Mouse (Mus musculus) frontal cortex, adult (tissue): ENCODE measurements around the gene Rufy3.

Source experiments
- ATAC-seq: cut with Nextera tagmentation; 2 replicates; pipeline ENCODE4 v1.9.2; 2017; ENCODE audit warnings: mild to moderate bottlenecking, moderate library complexity, mixed read lengths; ENCODE audit not compliant: low TSS enrichment

Rufy3 gene

DNA sequence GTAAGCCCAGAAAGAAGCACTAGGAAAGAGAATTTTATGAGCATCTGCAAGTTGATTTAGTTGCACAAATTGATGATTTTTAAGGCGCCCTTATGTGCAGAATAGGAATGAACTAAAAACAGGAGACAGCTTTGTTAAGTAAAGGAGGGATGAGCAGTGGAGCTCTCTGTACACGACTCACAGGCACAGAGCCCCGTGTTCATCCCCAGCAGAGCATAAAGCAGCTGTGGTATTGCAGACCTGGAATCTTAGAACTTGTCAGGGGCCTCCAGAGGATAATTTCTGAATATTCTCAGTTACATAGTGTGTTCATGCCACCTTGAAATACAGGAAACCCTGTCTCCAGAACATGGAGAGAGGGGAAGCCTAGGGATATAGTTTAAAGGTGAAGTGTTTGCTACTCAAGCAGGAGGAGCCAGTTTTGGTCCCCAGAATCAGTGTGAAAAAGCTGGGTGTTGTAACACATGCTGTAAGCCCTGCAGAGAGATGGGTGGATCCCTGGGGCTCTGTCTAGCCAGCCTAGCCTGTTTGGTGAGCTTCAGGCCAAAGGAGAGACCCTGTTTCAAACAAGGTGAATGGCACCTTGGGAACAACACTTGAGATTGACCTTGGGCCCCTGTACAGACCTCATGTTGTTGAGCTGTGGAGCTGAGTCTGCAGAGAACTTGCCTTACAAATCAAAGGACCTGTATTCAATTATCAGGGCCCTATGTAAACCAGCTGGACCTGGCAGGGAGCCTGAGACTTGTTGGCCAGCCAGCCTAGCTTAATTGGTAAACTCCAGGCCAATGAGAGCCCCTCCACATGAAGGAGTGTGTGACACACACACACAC lies 10.9 kb downstream of the Rufy3 start:
- peak; percentile 58 for ATAC-seq

DNA sequence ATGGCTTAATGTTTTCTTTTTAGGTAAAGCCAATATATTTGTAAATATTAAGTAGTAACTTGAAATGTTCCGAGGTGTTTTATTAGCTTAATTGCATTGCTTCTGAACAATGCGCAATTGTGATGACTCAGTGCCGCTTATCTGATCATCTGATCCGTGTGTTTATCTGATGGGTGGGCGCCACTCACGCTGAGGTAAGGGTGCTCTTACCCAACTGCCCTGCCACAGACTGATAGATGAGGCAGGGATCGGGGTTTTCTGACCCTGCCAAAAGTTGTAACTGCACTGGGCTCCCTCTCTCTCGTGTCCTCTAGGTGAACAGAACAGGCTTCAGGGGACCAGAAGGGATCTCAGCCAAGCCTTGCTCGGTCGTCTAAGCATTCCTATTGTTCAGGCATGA lies 15.8 kb downstream of the Rufy3 start:
- ATAC-seq, result no peak

DNA sequence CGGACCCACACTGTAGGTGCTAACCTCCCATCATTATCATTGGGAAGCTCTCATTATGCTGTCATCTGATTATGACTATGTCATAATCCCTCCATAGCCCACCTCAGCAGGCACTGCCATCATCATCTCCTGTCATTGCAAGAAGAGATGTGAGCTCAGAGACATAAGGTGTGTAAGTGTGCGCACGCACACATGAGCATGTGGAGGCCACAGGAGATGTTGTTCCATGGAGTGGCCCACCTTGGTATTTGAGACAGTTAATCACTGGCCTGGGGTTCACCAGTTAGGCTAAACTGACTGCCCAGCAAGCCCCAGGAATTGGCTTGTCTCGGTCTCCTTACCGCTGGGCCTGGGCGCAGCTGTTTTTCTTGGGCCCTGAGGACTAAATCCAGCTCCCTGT lies 16.5 kb downstream of the Rufy3 start:
- ATAC-seq, result no peak

DNA sequence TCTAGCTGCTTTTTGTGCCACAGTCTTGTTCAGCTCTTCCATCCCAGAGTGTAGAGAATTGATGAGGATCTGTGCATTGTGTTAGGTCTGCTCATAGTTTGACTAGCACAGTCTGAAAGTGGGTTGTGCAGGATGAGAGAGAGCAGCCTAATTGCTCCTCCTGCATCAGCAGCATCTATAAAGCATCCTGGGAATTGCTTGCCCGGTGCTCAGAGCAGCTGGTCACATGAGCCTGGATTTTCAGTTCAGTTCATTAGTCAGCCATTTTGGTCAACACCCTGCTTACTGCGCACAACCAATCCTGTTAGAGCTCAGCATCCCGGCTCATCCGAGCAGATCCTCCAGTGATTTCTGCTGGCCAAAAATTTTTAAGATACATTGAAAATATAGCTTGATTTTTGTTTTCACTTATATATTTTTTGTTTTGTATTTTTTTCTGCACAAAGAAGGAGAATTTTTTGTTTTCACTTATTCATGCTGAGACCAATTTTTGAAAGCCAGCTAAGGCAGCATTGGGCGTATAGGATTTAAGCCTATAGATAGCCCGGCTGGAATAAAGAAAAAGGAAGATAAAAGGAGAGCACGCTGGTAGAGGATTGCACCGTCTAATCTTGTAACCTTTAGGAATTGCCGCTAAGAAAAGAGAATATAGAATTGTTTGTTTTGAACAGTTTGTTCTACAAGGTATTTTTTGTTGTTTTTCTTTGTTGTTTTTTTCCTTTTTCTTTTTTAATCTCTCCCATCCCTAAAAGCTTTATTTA lies 18.6 kb downstream of the Rufy3 start:
- ATAC-seq, result peak; percentile 91

DNA sequence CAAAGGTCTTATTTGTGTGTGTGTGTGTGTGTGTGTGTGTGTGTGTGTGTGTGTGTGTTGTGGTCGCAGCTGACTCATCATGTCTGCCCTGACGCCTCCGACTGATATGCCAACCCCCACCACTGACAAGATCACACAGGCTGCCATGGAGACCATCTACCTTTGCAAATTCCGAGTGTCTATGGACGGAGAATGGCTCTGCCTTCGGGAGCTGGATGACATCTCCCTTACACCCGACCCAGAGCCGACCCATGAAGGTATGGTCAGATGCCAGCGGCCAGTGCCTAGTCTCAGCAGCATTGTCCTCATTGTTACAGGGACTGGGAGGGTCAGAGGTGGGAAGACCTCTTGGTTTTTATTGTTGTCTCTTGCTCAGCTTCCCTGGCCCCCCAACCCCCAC lies 19.2 kb downstream of the Rufy3 start:
- no peak for ATAC-seq

DNA sequence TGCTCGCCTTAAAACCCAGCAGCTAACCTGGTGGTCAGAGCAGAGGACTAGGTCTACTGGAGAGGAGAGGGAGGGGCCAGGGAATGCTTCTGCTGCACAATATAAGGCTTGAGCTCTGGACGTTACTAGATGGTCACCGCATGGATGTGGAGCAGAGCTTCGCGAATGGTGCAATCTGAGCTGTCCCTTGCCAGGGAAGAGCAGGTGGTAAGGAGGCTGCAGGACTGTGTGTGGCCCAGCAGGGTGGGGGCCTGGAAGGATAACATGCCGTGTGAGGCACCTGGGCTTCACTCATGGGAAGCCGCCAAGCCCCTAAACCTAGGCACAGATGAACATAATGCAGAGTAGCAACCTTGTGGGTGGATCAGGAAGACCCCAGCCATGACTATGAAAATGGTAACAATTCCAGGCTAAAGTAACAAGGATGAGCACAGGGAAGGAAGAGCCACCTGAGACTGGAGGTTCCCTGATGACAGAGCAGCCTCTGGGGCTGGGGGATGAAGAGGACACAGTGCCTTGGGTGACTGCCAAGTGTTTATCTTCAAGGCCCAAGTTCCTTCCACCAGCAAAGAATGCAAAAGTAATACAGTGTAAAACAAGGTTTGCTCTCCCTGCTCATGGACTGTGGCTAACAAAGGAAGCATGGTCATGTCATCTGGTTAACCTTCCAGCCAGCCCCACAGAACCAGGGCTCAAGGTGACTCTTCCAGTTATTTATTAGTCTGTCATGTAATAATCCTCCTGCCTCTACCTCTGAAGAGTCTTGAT lies 21.8 kb downstream of the Rufy3 start:
- ATAC-seq, result peak; percentile 29

DNA sequence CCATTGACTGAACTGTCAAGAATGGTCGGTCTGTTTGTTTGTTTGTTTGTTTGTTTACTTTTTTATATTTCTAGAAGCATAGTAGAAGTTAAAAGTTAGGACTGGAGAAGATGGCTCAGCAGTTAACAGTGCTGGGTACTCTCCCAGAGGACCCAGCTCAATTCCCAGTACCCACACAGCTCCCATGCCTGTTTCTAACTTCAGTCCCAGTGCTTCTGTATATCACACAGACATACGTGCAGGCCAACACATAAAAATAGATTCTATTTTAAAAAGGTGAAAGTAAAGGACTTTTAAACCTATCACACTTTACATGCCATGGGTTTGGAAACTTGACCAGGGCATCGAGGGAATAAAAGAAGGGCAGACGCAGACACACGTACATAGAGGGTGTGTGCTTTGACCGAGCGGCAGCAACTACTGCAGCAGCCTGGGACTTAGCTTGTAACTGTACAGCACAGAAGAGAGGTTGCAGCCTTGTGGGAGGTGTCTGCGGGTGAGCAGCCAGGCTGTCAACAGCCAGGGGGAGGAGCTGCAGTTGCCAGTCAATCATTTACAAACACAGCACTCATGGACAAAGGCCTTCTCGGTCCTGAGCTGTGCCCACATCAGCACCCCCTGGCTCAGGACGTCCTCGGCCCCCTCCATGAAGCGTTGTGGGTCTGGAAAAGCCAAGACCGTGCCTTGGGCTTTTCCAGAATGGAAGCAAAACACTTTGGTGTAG lies 22.5 kb downstream of the Rufy3 start:
- ATAC-seq, result peak; percentile 38

DNA sequence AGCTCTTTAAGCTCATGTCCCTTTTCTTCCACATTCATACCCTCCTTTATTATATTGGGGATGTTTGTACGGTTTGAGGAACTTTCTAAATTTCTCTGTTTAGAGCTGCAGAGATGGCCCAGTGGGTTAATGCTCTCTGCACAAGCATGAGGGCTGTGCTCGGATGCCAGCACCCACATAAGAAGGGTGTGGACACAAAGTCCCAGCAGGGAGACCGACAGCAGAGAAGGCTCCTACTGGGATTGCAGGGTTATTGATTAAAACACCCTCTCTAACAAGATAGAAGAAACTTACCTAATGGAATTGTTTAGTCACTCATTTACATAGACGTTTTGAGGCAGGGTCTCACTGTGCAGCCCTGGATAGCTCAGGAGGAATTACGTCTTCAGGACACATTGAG lies 23.6 kb downstream of the Rufy3 start:
- no peak for ATAC-seq

DNA sequence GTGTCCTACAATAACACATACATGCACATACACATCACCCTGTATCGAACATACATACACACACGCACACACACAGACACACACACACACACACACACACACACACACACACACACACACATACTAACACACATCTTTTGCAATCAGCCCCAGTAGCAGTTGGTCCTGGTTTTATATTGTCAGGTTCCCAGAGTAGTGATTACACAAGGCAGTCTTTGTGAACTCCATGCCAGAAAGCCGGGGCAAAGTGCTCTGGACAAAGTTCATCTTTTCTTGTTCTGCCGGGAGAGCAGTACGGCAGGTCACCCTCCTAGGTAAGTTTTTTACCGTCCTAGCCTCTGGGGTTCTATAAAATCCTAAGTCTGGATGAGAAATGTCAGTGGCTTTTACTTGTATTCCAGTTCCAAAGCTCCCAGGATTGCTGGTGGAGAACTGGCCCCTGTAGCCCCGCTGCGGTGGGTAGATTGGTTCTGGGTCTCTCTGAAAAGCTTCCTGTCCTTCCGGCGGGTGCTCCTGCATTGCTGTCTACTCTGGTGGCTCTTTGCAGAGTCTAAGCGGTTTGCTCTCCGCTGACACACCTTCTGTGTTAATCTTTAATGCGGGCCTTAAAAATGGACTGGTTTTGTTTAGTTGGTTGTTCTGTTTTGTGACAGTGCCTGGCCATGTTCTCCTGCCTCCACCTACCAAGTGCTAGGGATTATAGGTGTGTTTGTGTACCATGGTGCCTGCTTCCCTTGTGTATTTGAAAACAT lies 28.8 kb downstream of the Rufy3 start:
- ATAC-seq, result no peak

DNA sequence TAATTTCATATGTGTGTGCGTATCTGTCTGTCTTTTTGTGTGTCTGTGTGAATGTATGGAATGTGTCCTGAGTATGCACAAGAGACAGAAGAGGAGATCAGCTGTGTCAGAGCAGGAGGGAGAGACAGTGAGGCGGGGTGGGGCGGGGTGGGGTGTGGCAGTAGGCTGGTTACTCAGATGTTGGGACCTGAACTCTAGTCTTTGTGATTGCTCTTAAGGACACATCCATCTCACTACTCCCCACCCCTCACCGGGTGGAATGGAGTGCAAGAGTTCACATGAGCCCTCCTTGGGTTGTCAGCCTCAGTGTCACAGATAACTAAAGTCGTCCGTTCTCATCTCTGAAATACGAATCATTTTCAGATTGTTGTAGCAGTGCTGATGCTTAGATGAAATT lies 29.3 kb downstream of the Rufy3 start:
- no peak for ATAC-seq

DNA sequence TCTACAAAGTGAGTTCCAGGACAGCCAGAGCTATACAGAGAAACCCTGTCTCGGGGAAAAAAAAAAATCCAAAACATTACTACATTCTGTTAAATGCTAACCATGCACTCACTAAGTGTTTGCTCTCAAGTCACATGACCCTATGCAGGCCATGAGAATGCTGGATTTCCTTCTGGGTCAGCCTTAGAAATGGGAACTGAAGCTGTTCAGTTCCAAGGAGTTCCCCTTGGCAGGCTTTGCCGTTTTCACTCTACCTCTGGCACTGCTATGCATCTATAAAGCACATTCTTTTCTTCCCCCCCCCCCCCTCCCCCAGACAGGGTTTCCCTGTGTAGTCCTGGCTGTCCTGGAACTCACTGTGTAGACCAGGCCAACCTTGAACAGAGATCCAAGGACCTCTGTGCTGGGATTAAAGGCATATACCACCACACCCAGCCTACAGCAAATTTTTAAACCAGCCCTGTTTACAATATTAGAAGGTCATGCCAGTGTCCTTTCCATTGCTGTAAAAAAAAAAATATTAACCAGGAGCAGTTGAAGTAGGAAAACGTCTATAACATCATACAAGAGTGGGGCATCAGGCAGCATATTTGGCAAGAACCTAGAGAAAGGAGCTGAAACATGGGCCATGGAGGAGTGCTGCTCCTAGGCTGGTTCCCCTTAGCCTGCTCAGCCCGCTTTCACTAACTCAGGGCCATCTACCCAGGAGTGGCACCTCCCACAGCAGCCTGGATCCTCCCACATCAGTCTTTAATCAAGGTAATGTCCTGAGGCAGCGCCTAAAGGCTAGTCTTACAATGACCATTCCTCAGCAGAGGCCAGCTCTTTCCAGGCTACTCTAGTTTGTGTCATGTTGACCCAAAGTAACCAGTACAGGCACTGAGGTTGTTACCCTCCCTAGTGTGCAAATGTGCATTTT lies 31.0 kb downstream of the Rufy3 start:
- no peak for ATAC-seq

DNA sequence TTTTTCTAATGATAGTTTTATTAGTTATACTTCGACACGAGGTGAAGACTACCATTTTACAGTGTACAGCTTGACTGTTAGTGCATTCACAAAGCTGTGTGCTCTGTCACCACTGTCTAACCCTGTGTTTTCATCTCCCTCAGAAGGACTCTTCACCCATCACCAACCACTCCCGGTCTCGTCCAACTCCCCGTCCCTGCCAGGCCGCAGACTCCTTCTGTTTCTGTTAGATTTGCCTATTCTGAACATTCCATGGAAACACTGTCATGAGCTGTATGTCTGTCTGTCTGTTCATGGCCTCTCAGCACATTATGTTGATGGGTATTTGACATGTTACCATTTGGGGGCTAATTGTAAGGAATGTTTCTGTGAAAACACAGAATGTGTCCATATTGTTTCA lies 34.1 kb downstream of the Rufy3 start:
- no peak for ATAC-seq

DNA sequence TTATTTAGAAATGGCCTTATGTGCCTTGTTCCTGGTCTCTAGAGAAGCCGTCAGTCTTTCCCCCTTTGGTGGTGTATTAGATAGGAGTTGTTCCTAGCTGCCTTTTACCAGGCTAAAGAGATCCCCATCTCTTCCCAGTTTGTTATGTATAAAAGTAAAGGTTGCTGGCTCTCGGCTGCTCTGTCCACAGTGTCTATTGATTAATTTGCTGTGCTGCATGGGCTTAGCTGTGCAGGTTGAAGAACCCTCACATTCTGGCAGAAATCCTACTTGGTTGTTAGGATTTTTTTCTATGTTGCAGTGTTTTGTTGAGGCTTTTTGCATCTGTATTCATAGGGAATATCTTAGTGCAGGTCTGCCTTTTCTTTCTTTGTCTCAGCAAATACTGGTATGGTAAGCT lies 37.2 kb downstream of the Rufy3 start:
- ATAC-seq, result no peak

DNA sequence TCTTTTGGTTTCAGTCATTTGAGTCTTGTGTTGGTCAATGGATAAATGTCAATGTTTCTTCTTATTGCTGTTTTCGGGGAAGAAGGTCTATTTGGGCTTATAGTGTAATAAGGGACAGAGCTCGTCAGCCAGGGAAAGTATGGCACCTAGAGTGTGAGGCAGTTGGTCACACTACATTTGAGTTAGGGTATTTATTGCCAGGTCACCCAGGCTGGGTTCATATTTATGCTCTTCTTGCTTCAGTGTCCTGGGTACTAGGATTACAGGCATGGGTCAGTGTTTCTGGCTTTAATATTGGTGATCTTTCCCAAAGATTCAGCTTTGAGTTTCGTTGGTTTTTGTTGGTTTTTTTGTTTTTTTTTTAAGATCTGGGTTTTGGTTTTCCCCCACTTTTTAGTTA lies 37.9 kb downstream of the Rufy3 start:
- no peak for ATAC-seq

DNA sequence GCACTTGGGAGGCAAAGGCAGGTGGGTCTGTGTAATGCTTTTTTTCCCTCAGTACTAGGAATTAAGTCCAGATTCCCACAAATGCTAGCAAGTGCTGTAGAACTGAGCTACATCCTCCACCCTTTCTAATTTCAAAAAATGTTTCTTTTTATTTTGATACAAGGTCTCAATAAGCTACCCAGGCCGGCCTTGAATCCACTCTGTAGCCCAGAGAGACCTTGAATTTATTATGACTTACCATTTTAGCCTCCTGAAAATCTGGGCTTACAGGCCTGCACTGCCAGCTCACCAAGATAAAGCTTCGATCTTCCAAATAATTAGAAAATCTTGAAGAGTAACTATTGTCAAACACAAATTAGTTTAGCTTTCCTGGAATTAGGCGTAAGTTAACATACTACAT lies 39.2 kb downstream of the Rufy3 start:
- ATAC-seq, result no peak

DNA sequence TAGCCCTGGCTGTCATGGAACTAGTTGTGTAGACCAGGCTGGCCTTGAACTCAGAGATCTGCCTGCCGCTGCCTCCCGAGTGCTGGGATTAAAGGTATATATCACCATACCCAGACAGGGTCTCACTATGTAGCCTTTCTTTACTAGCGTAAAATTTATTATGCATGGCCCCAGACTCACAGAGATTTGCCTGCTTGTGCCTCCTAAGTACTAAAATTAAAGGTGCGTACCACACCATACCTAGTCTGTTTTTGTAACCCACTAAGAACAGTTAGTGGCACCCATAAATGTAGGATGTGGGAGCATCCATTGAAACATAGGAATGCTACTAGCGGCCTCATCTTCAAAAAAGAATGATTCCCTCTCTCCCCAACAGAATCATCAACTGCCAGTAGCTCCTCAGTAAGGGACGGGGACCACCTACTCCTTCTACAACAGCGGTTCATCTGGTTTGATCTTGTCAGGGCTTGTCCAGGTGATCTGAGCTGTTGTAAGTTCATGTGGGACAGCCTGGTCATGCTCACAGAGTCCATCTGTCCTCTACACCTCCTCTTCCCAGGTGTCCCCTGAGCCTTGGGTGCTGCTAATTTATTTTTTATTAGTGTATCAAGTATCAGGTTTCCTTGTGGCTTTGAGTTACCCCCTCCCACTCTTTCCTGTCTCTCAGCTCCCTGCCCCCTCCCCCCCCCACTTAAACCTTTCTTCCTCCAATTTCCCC lies 40.0 kb downstream of the Rufy3 start:
- ATAC-seq, result no peak

DNA sequence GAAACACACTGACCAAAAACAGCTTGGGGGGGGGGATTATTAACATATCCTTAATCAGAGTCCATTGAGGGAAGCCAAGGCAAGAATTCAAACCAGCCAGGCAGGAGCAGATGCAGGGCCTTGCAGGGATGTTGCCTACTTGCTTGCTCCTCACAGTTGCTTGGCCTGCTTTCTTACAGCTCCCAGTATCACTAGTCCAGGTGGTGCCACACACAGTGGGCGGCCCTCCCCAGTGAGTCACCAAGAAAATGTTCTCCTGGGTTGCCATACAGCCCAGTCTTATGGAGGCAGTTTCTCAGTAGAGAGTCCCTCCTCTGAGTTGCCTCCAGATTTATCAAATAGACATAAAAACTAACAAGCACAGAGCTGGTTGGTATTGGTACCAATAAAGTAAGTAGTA lies 49.3 kb downstream of the Rufy3 start:
- peak; percentile 87 for ATAC-seq

DNA sequence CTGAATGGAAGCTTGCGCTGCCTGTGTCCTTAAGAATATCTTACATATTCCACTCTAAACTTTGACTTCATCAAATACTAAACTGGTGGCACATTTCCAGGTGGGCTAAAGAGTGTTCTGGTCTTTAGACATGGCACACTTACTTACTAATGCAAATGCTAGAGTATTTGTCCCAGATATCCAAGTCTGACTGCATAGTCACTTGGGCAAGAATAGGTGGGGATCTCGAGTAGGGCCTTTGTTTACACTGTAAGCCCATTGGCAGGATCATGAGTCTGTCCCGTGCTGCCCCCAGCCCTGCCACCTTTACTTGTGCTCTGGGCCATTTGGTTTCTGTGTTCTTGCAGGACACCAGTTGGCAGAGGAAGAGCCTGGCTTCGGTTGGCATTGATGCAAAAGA lies 52.1 kb downstream of the Rufy3 start:
- ATAC-seq, result no peak

DNA sequence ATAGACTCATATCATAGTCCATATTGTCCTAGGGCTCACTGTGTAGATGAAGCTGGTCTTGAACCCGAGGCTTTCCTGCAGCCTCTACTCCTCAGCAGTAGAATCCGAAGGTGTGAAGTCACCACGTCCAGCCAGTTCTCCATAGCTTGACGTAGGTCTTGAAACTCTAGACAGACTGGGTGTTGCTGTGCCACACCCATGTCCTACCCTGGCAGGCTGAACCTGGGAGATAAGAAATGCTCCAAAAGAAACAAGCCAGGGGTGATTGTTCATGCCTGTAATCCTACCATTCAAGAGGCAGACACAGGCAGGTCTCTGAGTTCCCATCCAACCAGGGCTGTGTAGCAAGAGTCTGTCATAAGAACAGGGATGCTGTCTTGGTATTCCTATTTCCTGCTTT lies 62.7 kb downstream of the Rufy3 start:
- no peak for ATAC-seq
